Mouse (Mus musculus): ENCODE measurements around the gene Zfp710. TPM values are rescaled to one million over a fixed set of nuclear protein-coding genes. Genes with fewer than 3 reads are reported as not detected.

The Zfp710 gene
- total and polyA plus RNA-seq, 3 experiments: 7.6 to 16.2 (median 14.4) TPM

DNA sequence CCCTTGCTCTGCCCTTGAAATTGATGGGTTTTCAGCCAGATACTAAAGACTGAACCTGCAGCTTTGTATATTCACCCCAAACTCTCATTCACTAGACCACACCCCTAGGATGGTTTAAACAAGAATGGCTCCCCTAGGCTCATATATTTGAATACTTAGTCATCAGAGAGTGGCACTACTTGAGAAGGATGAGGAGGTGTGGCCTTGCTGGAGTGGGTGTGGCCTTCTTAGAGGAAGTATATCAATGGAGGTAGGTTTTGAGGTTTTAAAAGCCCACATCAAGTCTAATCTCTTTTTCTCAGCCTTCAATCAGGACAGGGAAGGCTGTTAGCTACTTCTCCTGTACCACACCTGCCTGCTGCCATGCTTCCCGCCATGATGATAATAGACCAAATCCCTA, 81.8 kb downstream of the Zfp710 start:
- H3K9me3 ChIP-seq (replicated peaks; ENCODE audit: low read length): peaks cover 9% of the 10 kb centered on the region
- no peaks in the 10 kb centered on the region for H3K27me3 ChIP-seq (replicated peaks)
- H3K4me2 ChIP-seq (ENCODE audit: insufficient read depth, low read depth, poor library complexity, severe bottlenecking): no peak overlapping the region
- in situ Hi-C loops (cut with MboI; ENCODE audit: low pct_ligation_motif_present, low pct_unique_long_range_greater_than_20kb, low sequenced_read_pairs): no loop called here
- H3K4me3 ChIP-seq (replicated peaks in 1 of 3; ENCODE audit: low read depth in 2 of 3, low read length in 2 of 3, poor library complexity in 1 of 3): no peak overlapping the region
- H3K79me2 ChIP-seq (replicated peaks; ENCODE audit: control insufficient read depth, extremely low read depth, insufficient read depth, poor library complexity, severe bottlenecking): no peaks in the 10 kb centered on the region; the same call in none of the 2 replicates
- no peak overlapping the region for H3K27ac ChIP-seq (ENCODE audit: insufficient read depth, low read depth)
- DNase-seq (ENCODE audit: extremely low read depth): no peak
- dilution Hi-C loops (cut with MboI; ENCODE audit: extremely low pct_ligation_motif_present, extremely low pct_unique_long_range_greater_than_20kb, low sequenced_read_pairs): no loop called here
- TF ChIP-seq UBTF (IDR thresholded peaks at IDR 0.05; ENCODE audit: low read depth, low read length): no peak
- H3K36me3 ChIP-seq (replicated peaks in 1 of 2; ENCODE audit: control insufficient read depth in 1 of 2, insufficient read depth in 1 of 2, low read length in 1 of 2): peaks cover 0 to 3% of the 10 kb centered on the region in 2 experiments
- H3K9ac ChIP-seq (ENCODE audit: insufficient read depth, low read depth): no peak overlapping the region
- peaks cover 3 to 16% of the 10 kb centered on the region in 2 experiments; a peak in 2 of 4 replicates for H3K4me1 ChIP-seq (ENCODE audit: control insufficient read depth in 1 of 2, insufficient read depth in 2 of 2)

DNA sequence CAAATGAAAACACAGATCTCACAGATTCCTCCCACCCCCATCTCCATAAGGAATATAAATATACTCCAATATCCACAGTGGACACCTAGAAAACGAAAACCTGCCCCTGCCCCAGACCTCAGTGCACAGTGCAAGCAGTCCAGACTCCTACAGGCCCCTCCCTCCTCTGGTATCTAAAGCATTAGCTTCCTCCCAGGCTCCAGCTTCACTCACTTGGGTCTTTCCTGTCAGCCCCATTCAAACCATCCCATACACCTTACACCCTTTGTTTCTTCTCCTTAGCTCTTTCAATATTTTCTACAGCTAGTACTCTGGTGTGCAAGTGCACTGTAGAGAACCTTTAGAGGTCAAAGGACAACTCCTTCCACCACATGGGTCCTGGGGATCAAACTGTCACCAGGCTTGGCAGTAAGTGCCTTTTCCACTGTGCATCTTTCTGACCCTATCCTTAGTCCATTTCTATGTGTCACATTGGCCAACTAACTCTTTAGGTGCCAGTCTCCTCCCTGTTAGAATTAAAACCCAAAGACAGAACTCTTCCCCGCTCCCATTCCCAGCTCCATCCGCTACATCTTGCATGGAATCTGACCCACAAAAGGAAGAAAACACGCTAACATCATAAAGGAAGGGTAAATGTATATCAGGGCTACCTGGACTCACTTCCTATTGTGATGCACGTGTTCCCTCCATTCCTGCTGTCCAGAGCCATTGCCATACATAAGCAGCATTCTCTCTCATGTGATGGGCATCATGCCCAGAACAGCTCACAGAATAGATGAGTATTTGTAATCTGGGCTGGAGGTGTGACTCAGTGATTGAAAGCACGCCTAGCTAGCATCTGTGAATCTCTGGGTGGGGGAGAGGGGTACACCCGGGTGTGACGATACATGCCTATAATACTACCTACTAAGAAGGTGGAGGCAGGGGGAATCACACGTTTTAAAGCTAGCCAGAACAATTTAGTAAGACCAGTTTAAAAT, 86.7 kb downstream of the Zfp710 start:
- no peaks in the 10 kb centered on the region; the same call in none of the 2 replicates for H3K79me2 ChIP-seq (replicated peaks; ENCODE audit: control insufficient read depth, extremely low read depth, insufficient read depth, poor library complexity, severe bottlenecking)
- in situ Hi-C loops (cut with MboI; ENCODE audit: low pct_ligation_motif_present, low pct_unique_long_range_greater_than_20kb, low sequenced_read_pairs): no loop called here
- no peak for DNase-seq (ENCODE audit: extremely low read depth)
- H3K9me3 ChIP-seq (replicated peaks; ENCODE audit: low read length): peaks cover 6% of the 10 kb centered on the region
- H3K27ac ChIP-seq (ENCODE audit: insufficient read depth, low read depth): no peak overlapping the region
- dilution Hi-C loops (cut with MboI; ENCODE audit: extremely low pct_ligation_motif_present, extremely low pct_unique_long_range_greater_than_20kb, low sequenced_read_pairs): no loop called here
- peaks cover 1% of the 10 kb centered on the region for H3K27me3 ChIP-seq (replicated peaks)
- peaks cover 6 to 14% of the 10 kb centered on the region in 2 experiments; a peak in 2 of 4 replicates for H3K4me1 ChIP-seq (ENCODE audit: control insufficient read depth in 1 of 2, insufficient read depth in 2 of 2)
- no peak overlapping the region for H3K4me2 ChIP-seq (ENCODE audit: insufficient read depth, low read depth, poor library complexity, severe bottlenecking)
- H3K4me3 ChIP-seq (replicated peaks in 1 of 3; ENCODE audit: low read depth in 2 of 3, low read length in 2 of 3, poor library complexity in 1 of 3): no peak overlapping the region
- H3K9ac ChIP-seq (ENCODE audit: insufficient read depth, low read depth): no peak overlapping the region
- no peak for TF ChIP-seq MAZ (IDR thresholded peaks at IDR 0.05; ENCODE audit: low read depth, low read length)
- no peak for TF ChIP-seq ZMIZ1 (IDR thresholded peaks at IDR 0.05; ENCODE audit: low read depth, low read length)
- TF ChIP-seq TBP (conservative IDR thresholded peaks at IDR 0.05; ENCODE audit: low read depth, low read length): no peak
- TF ChIP-seq MAFK (IDR thresholded peaks at IDR 0.05; ENCODE audit: insufficient replicate concordance, low read length): no peak
- TF ChIP-seq SIN3A (IDR thresholded peaks at IDR 0.05; ENCODE audit: low read length): no peak
- no peak for TF ChIP-seq POLR2A (IDR thresholded peaks at IDR 0.05; ENCODE audit: low read depth, low read length)
- no peak for TF ChIP-seq USF2 (conservative IDR thresholded peaks at IDR 0.05; ENCODE audit: low read depth, low read length)
- TF ChIP-seq MXI1 (IDR thresholded peaks at IDR 0.05; ENCODE audit: low read depth, low read length): no peak
- no peak for TF ChIP-seq KAT2A (IDR thresholded peaks at IDR 0.05; ENCODE audit: insufficient replicate concordance, low read length)
- no peak for TF ChIP-seq NRF1 (IDR thresholded peaks at IDR 0.05; ENCODE audit: low read depth, low read length)
- TF ChIP-seq CHD1 (IDR thresholded peaks at IDR 0.05; ENCODE audit: low read depth, low read length): no peak
- TF ChIP-seq MYC (IDR thresholded peaks at IDR 0.05; ENCODE audit: low read depth, low read length): no peak
- TF ChIP-seq GABPA (IDR thresholded peaks at IDR 0.05; ENCODE audit: insufficient replicate concordance, low read depth, low read length): no peak
- no peak for TF ChIP-seq SMC3 (IDR thresholded peaks at IDR 0.05; ENCODE audit: low read depth, low read length)
- TF ChIP-seq UBTF (IDR thresholded peaks at IDR 0.05; ENCODE audit: low read depth, low read length): no peak
- TF ChIP-seq HCFC1 (IDR thresholded peaks at IDR 0.05; ENCODE audit: low read depth, low read length): no peak
- TF ChIP-seq E2F4 (IDR thresholded peaks at IDR 0.05; ENCODE audit: insufficient replicate concordance, low read depth, low read length): no peak
- no peak for TF ChIP-seq BHLHE40 (IDR thresholded peaks at IDR 0.05; ENCODE audit: low read depth, low read length)
- peaks cover 0 to 2% of the 10 kb centered on the region in 2 experiments for H3K36me3 ChIP-seq (replicated peaks in 1 of 2; ENCODE audit: control insufficient read depth in 1 of 2, insufficient read depth in 1 of 2, low read length in 1 of 2)

All from CH12.LX (cell line).